Mouse (Mus musculus) embryonic facial prominence, embryonic 15.5 days (tissue): ENCODE measurements around the gene Nell1. TPM values are rescaled to one million over a fixed set of nuclear protein-coding genes. Genes with fewer than 3 reads are reported as not detected.

Source experiments
- ATAC-seq: fragments of 200-750 bp; cut with Nextera tagmentation; 2 replicates; pipeline ENCODE4 v1.8.0; 2017; ENCODE audit warnings: low read depth, moderate TSS enrichment; ENCODE audit not compliant: insufficient number of reproducible peaks, low FRiP score, low TSS enrichment
- H3K27ac ChIP-seq: fragments of 300-500 bp; sonication (generic); replicated peaks from 2 replicates; pipeline ENCODE4 v1.5.1; 2015; ENCODE audit warnings: mild to moderate bottlenecking, inconsistent platforms
- H3K27me3 ChIP-seq: fragments of 300-500 bp; sonication (generic); 2 replicates; pipeline ENCODE4 v1.6.1; 2015; ENCODE audit warnings: inconsistent platforms
- H3K36me3 ChIP-seq: fragments of 300-500 bp; sonication (generic); 2 replicates; pipeline ENCODE4 v1.6.1; 2015; ENCODE audit warnings: mild to moderate bottlenecking, inconsistent platforms
- H3K4me1 ChIP-seq: fragments of 300-500 bp; sonication (generic); 2 replicates; pipeline ENCODE4 v1.6.1; 2015; ENCODE audit warnings: inconsistent platforms
- H3K4me2 ChIP-seq: fragments of 300-500 bp; sonication (generic); replicated peaks from 2 replicates; pipeline ENCODE4 v1.6.1; 2015; ENCODE audit warnings: mild to moderate bottlenecking, inconsistent platforms
- H3K4me3 ChIP-seq: fragments of 300-500 bp; sonication (generic); replicated peaks from 2 replicates; pipeline ENCODE4 v1.5.1; 2015; ENCODE audit warnings: mild to moderate bottlenecking, inconsistent platforms
- H3K9ac ChIP-seq: fragments of 300-500 bp; sonication (generic); 2 replicates; pipeline ENCODE4 v1.6.1; 2015; ENCODE audit warnings: inconsistent platforms
- H3K9me3 ChIP-seq: fragments of 300-500 bp; sonication (generic); replicated peaks from 2 replicates; pipeline ENCODE4 v1.6.1; 2016; ENCODE audit warnings: inconsistent platforms
- WGBS: fragments of 180-500 bp; shearing (Covaris S2); methylation state at CpG from one replicate; pipeline ENCODE4 v1.1.7; 2015; 5-methylcytosine and 5-hydroxymethylcytosine counted together
- polyA plus RNA-seq: library from polyadenylated mRNA; unstranded; fragments of >200 nt; fragmentation: Nextera tagmentation; extraction: Ambion mirVana; gene quantifications from 2 replicates; pipeline ENCODE4 v1.2.1, GENCODE M21; 2015

Gene Nell1
- polyA plus RNA-seq, 1 experiment from 2014 or later, result 6.9 TPM

GRCm38 (mm10) chr7:50730951-50731350 lies 756.3 kb downstream of the Nell1 start:
- H3K36me3 ChIP-seq, result no peaks in the 10 kb centered on the region
- no peak for ATAC-seq
- H3K27ac ChIP-seq, result no peak overlapping the region
- H3K4me3 ChIP-seq, result no peak overlapping the region
- H3K4me2 ChIP-seq, result no peak overlapping the region
- no peak overlapping the region for H3K9ac ChIP-seq
- no peaks in the 10 kb centered on the region for H3K4me1 ChIP-seq
- H3K27me3 ChIP-seq, result no peaks in the 10 kb centered on the region
- WGBS, result 48% methylated on average over 4 of the region's 4 CpGs
- no peaks in the 10 kb centered on the region for H3K9me3 ChIP-seq

GRCm38 (mm10) chr7:50755516-50755915 lies 780.9 kb downstream of the Nell1 start:
- H3K36me3 ChIP-seq, result no peaks in the 10 kb centered on the region
- H3K27me3 ChIP-seq, result no peaks in the 10 kb centered on the region
- WGBS, result 79% methylated on average over 3 of the region's 3 CpGs
- H3K9me3 ChIP-seq, result no peaks in the 10 kb centered on the region
- no peak overlapping the region for H3K27ac ChIP-seq
- no peak for ATAC-seq
- H3K4me1 ChIP-seq, result no peaks in the 10 kb centered on the region
- H3K4me2 ChIP-seq, result no peak overlapping the region
- H3K4me3 ChIP-seq, result no peak overlapping the region
- H3K9ac ChIP-seq, result no peak overlapping the region

GRCm38 (mm10) chr7:50756409-50756808 lies 781.7 kb downstream of the Nell1 start:
- Histone ChIP-seq H3K9ac (no peak overlapping the region), H3K4me2 (no peak overlapping the region), H3K4me3 (no peak overlapping the region), H3K27ac (no peak overlapping the region), H3K27me3 (no peaks in the 10 kb centered on the region), H3K9me3 (no peaks in the 10 kb centered on the region), H3K4me1 (no peaks in the 10 kb centered on the region), H3K36me3 (no peaks in the 10 kb centered on the region)
- ATAC-seq, result no peak
- 70% methylated on average over 5 of the region's 5 CpGs for WGBS

GRCm38 (mm10) chr7:50773516-50773915 lies 798.9 kb downstream of the Nell1 start:
- no peaks in the 10 kb centered on the region for H3K27me3 ChIP-seq
- no peak for ATAC-seq
- H3K36me3 ChIP-seq, result no peaks in the 10 kb centered on the region
- no peak overlapping the region for H3K9ac ChIP-seq
- H3K4me2 ChIP-seq, result no peak overlapping the region
- no peak overlapping the region for H3K27ac ChIP-seq
- H3K9me3 ChIP-seq, result no peaks in the 10 kb centered on the region
- H3K4me3 ChIP-seq, result no peak overlapping the region
- no peaks in the 10 kb centered on the region for H3K4me1 ChIP-seq

GRCm38 (mm10) chr7:50781105-50781504 lies 806.4 kb downstream of the Nell1 start:
- no peaks in the 10 kb centered on the region for H3K36me3 ChIP-seq
- ATAC-seq, result no peak
- H3K4me1 ChIP-seq, result no peaks in the 10 kb centered on the region
- H3K27me3 ChIP-seq, result no peaks in the 10 kb centered on the region
- H3K4me2 ChIP-seq, result no peak overlapping the region
- no peak overlapping the region for H3K4me3 ChIP-seq
- 92% methylated on average over 1 of the region's 1 CpGs for WGBS
- no peak overlapping the region for H3K27ac ChIP-seq
- no peak overlapping the region for H3K9ac ChIP-seq
- no peaks in the 10 kb centered on the region for H3K9me3 ChIP-seq

- 62% methylated on average over 1 of the region's 1 CpGs for WGBS
- ATAC-seq, result no peak
- no peak overlapping the region for H3K27ac ChIP-seq
Measured at GRCm38 (mm10) chr7:50783652-50784051, 809.0 kb downstream of the Nell1 start.

GRCm38 (mm10) chr7:50826180-50826579 lies 851.5 kb downstream of the Nell1 start:
- no peak for ATAC-seq
- no peak overlapping the region for H3K27ac ChIP-seq
- no peaks in the 10 kb centered on the region for H3K4me1 ChIP-seq
- no peaks in the 10 kb centered on the region for H3K27me3 ChIP-seq
- H3K4me3 ChIP-seq, result no peak overlapping the region
- H3K9me3 ChIP-seq, result no peaks in the 10 kb centered on the region
- H3K4me2 ChIP-seq, result no peak overlapping the region
- no peak overlapping the region for H3K9ac ChIP-seq
- WGBS, result 37% methylated on average over 7 of the region's 7 CpGs
- no peaks in the 10 kb centered on the region for H3K36me3 ChIP-seq

More at GRCm38 (mm10) chr7:50783652-50784051, 809.0 kb downstream of the Nell1 start:
- H3K27me3 ChIP-seq, result no peaks in the 10 kb centered on the region
- H3K4me2 ChIP-seq, result no peak overlapping the region
- no peak overlapping the region for H3K9ac ChIP-seq
- no peaks in the 10 kb centered on the region for H3K9me3 ChIP-seq
- no peaks in the 10 kb centered on the region for H3K4me1 ChIP-seq
- no peaks in the 10 kb centered on the region for H3K36me3 ChIP-seq
- no peak overlapping the region for H3K4me3 ChIP-seq

- ATAC-seq, result no peak
- H3K4me1 ChIP-seq, result no peaks in the 10 kb centered on the region
Measured at GRCm38 (mm10) chr7:50832799-50833198, 858.1 kb downstream of the Nell1 start.

GRCm38 (mm10) chr7:50842646-50843045 lies 868.0 kb downstream of the Nell1 start:
- Histone ChIP-seq H3K27me3 (no peaks in the 10 kb centered on the region), H3K4me1 (no peaks in the 10 kb centered on the region), H3K9me3 (no peaks in the 10 kb centered on the region), H3K27ac (no peak overlapping the region), H3K4me3 (no peak overlapping the region), H3K4me2 (no peak overlapping the region), H3K9ac (no peak overlapping the region), H3K36me3 (no peaks in the 10 kb centered on the region)
- ATAC-seq, result peak; percentile 51; the same call in 1 of the 2 replicates

More at GRCm38 (mm10) chr7:50832799-50833198, 858.1 kb downstream of the Nell1 start:
- H3K4me3 ChIP-seq, result no peak overlapping the region
- H3K36me3 ChIP-seq, result no peaks in the 10 kb centered on the region
- H3K9me3 ChIP-seq, result no peaks in the 10 kb centered on the region
- WGBS, result 55% methylated on average over 3 of the region's 3 CpGs
- H3K27me3 ChIP-seq, result no peaks in the 10 kb centered on the region
- no peak overlapping the region for H3K4me2 ChIP-seq
- H3K27ac ChIP-seq, result no peak overlapping the region
- H3K9ac ChIP-seq, result no peak overlapping the region

GRCm38 (mm10) chr7:50847921-50848320 lies 873.3 kb downstream of the Nell1 start:
- Histone ChIP-seq H3K27me3 (no peaks in the 10 kb centered on the region), H3K27ac (no peak overlapping the region), H3K9me3 (no peaks in the 10 kb centered on the region), H3K4me3 (no peak overlapping the region), H3K4me1 (no peaks in the 10 kb centered on the region), H3K36me3 (no peaks in the 10 kb centered on the region), H3K4me2 (no peak overlapping the region), H3K9ac (no peak overlapping the region)
- WGBS, result 81% methylated on average over 1 of the region's 1 CpGs
- ATAC-seq, result no peak

GRCm38 (mm10) chr7:50850271-50850670 lies 875.6 kb downstream of the Nell1 start:
- H3K4me3 ChIP-seq, result no peak overlapping the region
- 71% methylated on average over 1 of the region's 1 CpGs for WGBS
- H3K27ac ChIP-seq, result no peak overlapping the region
- H3K9ac ChIP-seq, result no peak overlapping the region
- H3K36me3 ChIP-seq, result no peaks in the 10 kb centered on the region
- no peaks in the 10 kb centered on the region for H3K9me3 ChIP-seq
- no peaks in the 10 kb centered on the region for H3K27me3 ChIP-seq
- no peak for ATAC-seq
- no peak overlapping the region for H3K4me2 ChIP-seq
- no peaks in the 10 kb centered on the region for H3K4me1 ChIP-seq

- H3K4me1 ChIP-seq, result no peaks in the 10 kb centered on the region
- WGBS, result 7% methylated on average over 1 of the region's 1 CpGs
- no peak overlapping the region for H3K4me2 ChIP-seq
- H3K27me3 ChIP-seq, result no peaks in the 10 kb centered on the region
- H3K4me3 ChIP-seq, result no peak overlapping the region
- H3K9me3 ChIP-seq, result no peaks in the 10 kb centered on the region
- no peak overlapping the region for H3K9ac ChIP-seq
- ATAC-seq, result no peak
- no peak overlapping the region for H3K27ac ChIP-seq
- no peaks in the 10 kb centered on the region for H3K36me3 ChIP-seq
Measured at GRCm38 (mm10) chr7:50870181-50870580, 895.5 kb downstream of the Nell1 start.
